Comparison of ENCODE assay signal across 23 mouse cellular contexts in genomic region chr13:30960714-30961113, GRCm38 (mm10). TPM values are rescaled to one million over a fixed set of nuclear protein-coding genes. Genes with fewer than 3 reads are reported as not detected.
A peak's percentile ranks its signal among the peaks of the same experiment; 100 is the strongest.
DNase-seq lines count a peak whose midpoint lies in the region; ATAC-seq and TF ChIP-seq lines count a peak whose summit lies in the region.
"Had no signal": no experiment of that assay in that cellular context is flagged by ENCODE, and none has a peak within 500 bp of the region (broad histone marks: within the 10 kb centered on the region; RNA-seq: fewer than 3 reads in every experiment).

No protein-coding gene starts in this region.

- H3K36me3 ChIP-seq in liver, embryonic 11.5 days (ENCODE audit: control insufficient read depth, insufficient read depth, low read length) = 0 out of 2 replicates have a peak, but pooled peaks cover 2% of the 10 kb centered on the region
- H3K36me3 ChIP-seq in liver, embryonic 15.5 days (replicated peaks) = no peaks in the 10 kb centered on the region
- H3K36me3 ChIP-seq in midbrain, embryonic 15.5 days (replicated peaks) = no peaks in the 10 kb centered on the region
- peaks cover 10% of the 10 kb centered on the region for H3K36me3 ChIP-seq in thymus, adult 2 months (ENCODE audit: control insufficient read depth, insufficient read depth, low read length)
- H3K36me3 ChIP-seq in kidney, adult 2 months (ENCODE audit: control insufficient read depth, insufficient read depth, low read length) = no peaks in the 10 kb centered on the region
- H3K36me3 ChIP-seq: hindbrain, embryonic 13.5 days had no signal

- DNase-seq in c-Kit-negative CD71-positive TER-119-positive erythroid progenitor cells, embryonic 14.5 days (ENCODE audit: low read depth, low spot score) = peak; percentile 53
- no peak for DNase-seq in liver, embryonic 11.5 days (ENCODE audit: low spot score)
- DNase-seq in yolk sac, embryonic 10.5 days (ENCODE audit: low spot score) = no peak
- no peak for DNase-seq in thymus, adult 2 months
- no peak for DNase-seq in kidney, adult 2 months
- DNase-seq: adrenal gland, postnatal 10 days; cerebellum, adult 2 months; cerebellum, postnatal 14 days; gastrocnemius, postnatal 36 days; heart, adult 11 months; heart, postnatal 10 days; heart, postnatal 4 days had no signal

- 70% methylated on average over 2 of the region's 2 CpGs for WGBS in liver, embryonic 11.5 days
- WGBS in liver, embryonic 15.5 days (ENCODE audit: insufficient replicate concordance) = 17% methylated on average over 2 of the region's 2 CpGs
- 92% methylated on average over 2 of the region's 2 CpGs for WGBS in midbrain, embryonic 15.5 days
- 97% methylated on average over 2 of the region's 2 CpGs for WGBS in thymus, adult 2 months
- 89% methylated on average over 2 of the region's 2 CpGs for WGBS in kidney, adult 2 months

- H3K4me1 ChIP-seq in liver, embryonic 11.5 days (replicated peaks; ENCODE audit: control insufficient read depth, insufficient read depth, low read length) = 0 out of 2 replicates have a peak, but pooled peaks cover 8% of the 10 kb centered on the region
- peaks cover 37% of the 10 kb centered on the region for H3K4me1 ChIP-seq in liver, embryonic 15.5 days (replicated peaks)
- H3K4me1 ChIP-seq in midbrain, embryonic 15.5 days = no peaks in the 10 kb centered on the region
- no peaks in the 10 kb centered on the region for H3K4me1 ChIP-seq in thymus, adult 2 months (replicated peaks; ENCODE audit: control insufficient read depth, insufficient read depth, low read length)
- H3K4me1 ChIP-seq in kidney, adult 2 months (ENCODE audit: control insufficient read depth, insufficient read depth, low read length) = no peaks in the 10 kb centered on the region; the same call in 1 of the 2 replicates

- no peak overlapping the region for H3K9ac ChIP-seq in liver, embryonic 11.5 days (ENCODE audit: low read depth, low read length)
- H3K9ac ChIP-seq in liver, embryonic 15.5 days = peak overlapping the region; percentile 35; the same call in 1 of the 2 replicates
- H3K9ac ChIP-seq in midbrain, embryonic 15.5 days = no peak overlapping the region
- H3K9ac ChIP-seq: embryonic facial prominence, embryonic 12.5 days; hindbrain, embryonic 13.5 days had no signal

- no peak for TF ChIP-seq CTCF in thymus, adult 2 months (IDR thresholded peaks at IDR 0.05; ENCODE audit: borderline replicate concordance, control insufficient read depth, extremely low read depth, insufficient read depth, low read length, poor library complexity)
- TF ChIP-seq CTCF in kidney, adult 2 months (conservative IDR thresholded peaks at IDR 0.05; ENCODE audit: insufficient read depth, insufficient read length, low read depth, low read length) = no peak

- peak; percentile 92 for ATAC-seq in erythroblast, adult 5-6 weeks (replicated peaks; ENCODE audit: low FRiP score, poor library complexity, severe bottlenecking)
- ATAC-seq in liver, embryonic 11.5 days (replicated peaks; ENCODE audit: low FRiP score) = peak; percentile 85
- peak; percentile 93 for ATAC-seq in liver, embryonic 15.5 days (ENCODE audit: insufficient read depth)
- ATAC-seq in midbrain, embryonic 15.5 days (replicated peaks) = no peak
- ATAC-seq: forebrain, embryonic 14.5 days; hindbrain, postnatal 0 days had no signal

- peak overlapping the region; percentile 42 for H3K4me2 ChIP-seq in liver, embryonic 11.5 days
- H3K4me2 ChIP-seq in liver, embryonic 15.5 days = peak overlapping the region; percentile 63
- no peak overlapping the region for H3K4me2 ChIP-seq in midbrain, embryonic 15.5 days
- H3K4me2 ChIP-seq: embryonic facial prominence, embryonic 12.5 days; hindbrain, embryonic 13.5 days had no signal

- no peaks in the 10 kb centered on the region for H3K27me3 ChIP-seq in liver, embryonic 11.5 days (replicated peaks; ENCODE audit: control insufficient read depth, insufficient read depth, low read length)
- no peaks in the 10 kb centered on the region for H3K27me3 ChIP-seq in liver, embryonic 15.5 days
- H3K27me3 ChIP-seq in midbrain, embryonic 15.5 days (replicated peaks) = no peaks in the 10 kb centered on the region
- no peaks in the 10 kb centered on the region for H3K27me3 ChIP-seq in thymus, adult 2 months (ENCODE audit: control insufficient read depth, insufficient read depth, low read length)
- H3K27me3 ChIP-seq in kidney, adult 2 months (replicated peaks; ENCODE audit: control insufficient read depth, insufficient read depth, low read length) = no peaks in the 10 kb centered on the region
- H3K27me3 ChIP-seq: embryonic facial prominence, embryonic 12.5 days; hindbrain, embryonic 13.5 days had no signal

- no peak for TF ChIP-seq POLR2A in thymus, adult 2 months (IDR thresholded peaks at IDR 0.05; ENCODE audit: control insufficient read depth, extremely low read depth, insufficient read depth, low read length, poor library complexity)
- no peak for TF ChIP-seq POLR2A in kidney, adult 2 months (IDR thresholded peaks at IDR 0.05; ENCODE audit: low read depth, low read length)

- H3K9me3 ChIP-seq in liver, embryonic 11.5 days (ENCODE audit: control insufficient read depth, low read length) = no peaks in the 10 kb centered on the region
- H3K9me3 ChIP-seq in liver, embryonic 15.5 days (replicated peaks) = no peaks in the 10 kb centered on the region
- H3K9me3 ChIP-seq in midbrain, embryonic 15.5 days = no peaks in the 10 kb centered on the region
- H3K9me3 ChIP-seq: embryonic facial prominence, embryonic 12.5 days; forebrain, embryonic 10.5 days; hindbrain, embryonic 13.5 days had no signal

- H3K27ac ChIP-seq in liver, embryonic 11.5 days (ENCODE audit: low read depth, low read length) = no peak overlapping the region
- peak overlapping the region; percentile 68 for H3K27ac ChIP-seq in liver, embryonic 15.5 days (replicated peaks)
- H3K27ac ChIP-seq in midbrain, embryonic 15.5 days = no peak overlapping the region
- no peak overlapping the region for H3K27ac ChIP-seq in thymus, adult 2 months (ENCODE audit: control insufficient read depth, insufficient read depth, low read length)
- H3K27ac ChIP-seq in kidney, adult 2 months (ENCODE audit: insufficient read depth, low read depth, low read length) = no peak overlapping the region
- H3K27ac ChIP-seq: embryonic facial prominence, embryonic 12.5 days; forebrain, embryonic 10.5 days; hindbrain, embryonic 13.5 days; hindbrain, postnatal 0 days had no signal

- no peak overlapping the region for H3K4me3 ChIP-seq in liver, embryonic 11.5 days (ENCODE audit: low read depth, low read length)
- peak overlapping the region; percentile 31 for H3K4me3 ChIP-seq in liver, embryonic 15.5 days (replicated peaks)
- H3K4me3 ChIP-seq in midbrain, embryonic 15.5 days = no peak overlapping the region
- H3K4me3 ChIP-seq in thymus, adult 2 months (ENCODE audit: control insufficient read depth, insufficient read depth, low read length) = no peak overlapping the region
- H3K4me3 ChIP-seq in kidney, adult 2 months (ENCODE audit: insufficient read depth, low read depth, low read length) = no peak overlapping the region
- H3K4me3 ChIP-seq: embryonic facial prominence, embryonic 12.5 days; forebrain, embryonic 10.5 days; hindbrain, embryonic 13.5 days had no signal

RNA-seq across cellular contexts. Expression of gene Hus1b, which starts 13.2 kb away (rescaled TPM):
- 0.84 and 8.3 TPM in 2 replicates for total RNA-seq in erythroblast, adult 5-6 weeks (2015; ENCODE audit: low replicate concordance)
- total RNA-seq in erythroblast, adult 5-6 weeks (2017; ENCODE audit: low replicate concordance) = 4.7 and 6.1 TPM in 2 replicates
- polyA plus RNA-seq in liver, embryonic 11.5 days (2014; fragmentation: Nextera tagmentation; extraction: Ambion mirVana) = 0.21 TPM in 1 of 2 replicates, not detected in the other
- not detected in 2 replicates for polyA plus RNA-seq in liver, embryonic 15.5 days (2015; fragmentation: Nextera tagmentation; extraction: Ambion mirVana)
- not detected in 2 replicates for polyA plus RNA-seq in midbrain, embryonic 15.5 days (2015; fragmentation: Nextera tagmentation; extraction: Ambion mirVana)
- polyA plus RNA-seq in thymus, adult 2 months (2012; rRNA removed) = 0.77 and 1.1 TPM in 2 replicates
- polyA plus RNA-seq in kidney, adult 2 months (2012; rRNA removed) = 0.12 TPM in 1 of 2 replicates, not detected in the other
- polyA plus RNA-seq: forebrain, embryonic 10.5 days; heart, embryonic 14.5 days; hindbrain, embryonic 13.5 days; hindbrain, postnatal 0 days had no signal

RNA-seq across cellular contexts. Expression of gene Exoc2, which starts 13.2 kb away (rescaled TPM):
- 28.0 and 40.2 TPM in 2 replicates for total RNA-seq in erythroblast, adult 5-6 weeks (2015; ENCODE audit: low replicate concordance)
- total RNA-seq in erythroblast, adult 5-6 weeks (2017; ENCODE audit: low replicate concordance) = 29.7 and 51.2 TPM in 2 replicates
- polyA plus RNA-seq in liver, embryonic 11.5 days (2014; fragmentation: Nextera tagmentation; extraction: Ambion mirVana) = 28.4 and 32.9 TPM in 2 replicates
- 11.9 and 12.4 TPM in 2 replicates for polyA plus RNA-seq in liver, embryonic 15.5 days (2015; fragmentation: Nextera tagmentation; extraction: Ambion mirVana)
- 54.1 and 59.3 TPM in 2 replicates for polyA plus RNA-seq in midbrain, embryonic 15.5 days (2015; fragmentation: Nextera tagmentation; extraction: Ambion mirVana)
- 25.7 and 25.9 TPM in 2 replicates for polyA plus RNA-seq in thymus, adult 2 months (2012; rRNA removed)
- polyA plus RNA-seq in kidney, adult 2 months (2012; rRNA removed) = 9.1 and 10.2 TPM in 2 replicates

RNA-seq across cellular contexts. Expression of gene Gm5447, which starts 13.3 kb away (rescaled TPM):
- not detected in 2 replicates for total RNA-seq in erythroblast, adult 5-6 weeks (2015; ENCODE audit: low replicate concordance)
- total RNA-seq in erythroblast, adult 5-6 weeks (2017; ENCODE audit: low replicate concordance) = not detected in 2 replicates
- not detected in 2 replicates for polyA plus RNA-seq in liver, embryonic 11.5 days (2014; fragmentation: Nextera tagmentation; extraction: Ambion mirVana)
- 0.09 TPM in 1 of 2 replicates, not detected in the other for polyA plus RNA-seq in liver, embryonic 15.5 days (2015; fragmentation: Nextera tagmentation; extraction: Ambion mirVana)
- 0.09 TPM in 1 of 2 replicates, not detected in the other for polyA plus RNA-seq in midbrain, embryonic 15.5 days (2015; fragmentation: Nextera tagmentation; extraction: Ambion mirVana)
- polyA plus RNA-seq in thymus, adult 2 months (2012; rRNA removed) = not detected in 2 replicates
- 0.04 and 0.08 TPM in 2 replicates for polyA plus RNA-seq in kidney, adult 2 months (2012; rRNA removed)
- total RNA-seq: gastrocnemius, postnatal 36 days; heart, postnatal 10 days; heart, postnatal 4 days; hindbrain, postnatal 0 days; MEL had no signal
- polyA plus RNA-seq: cerebellum, adult 2 months; cortical plate, adult 2 months; forebrain, embryonic 14.5 days; heart, embryonic 14.5 days; hindbrain, postnatal 0 days had no signal
